Mouse (Mus musculus) CH12.LX (cell line): Measurements from ENCODE around the gene Rps6ka4.

ENCODE experiments used
- CTCF ChIP-seq, 2 experiments: IDR thresholded peaks in 1 of 2; conservative IDR thresholded peaks in 1 of 2; 2 replicates each; pipeline ENCODE4 v1.5.1; 2011 to 2012; ENCODE audit warnings: low read depth in 2 of 2, low read length in 2 of 2, improper control_type of control experiment in 1 of 2, inconsistent platforms in 1 of 2, mild to moderate bottlenecking in 1 of 2, moderate library complexity in 1 of 2
- MXI1 ChIP-seq: IDR thresholded peaks from 2 replicates; pipeline ENCODE4 v1.6.1; 2011; ENCODE audit warnings: mild to moderate bottlenecking, low read depth, low read length, improper control_type of control experiment

GRCm38 (mm10) chr19:6847841-6848517 is 7.5 kb upstream of the Rps6ka4 start:
- no peak for TF ChIP-seq CTCF (conservative IDR thresholded peaks at IDR 0.05 in 1 of 2, IDR thresholded peaks at IDR 0.05 in 1 of 2; ENCODE audit: low read depth in 2 of 2, low read length in 2 of 2)
- no peak for TF ChIP-seq MXI1
